Mouse (Mus musculus) heart, embryonic 10.5 days (tissue): ENCODE measurements around the gene Mgat4e. TPM values are rescaled to one million over a fixed set of nuclear protein-coding genes. Genes with fewer than 3 reads are reported as not detected.

Experiments
- DNase-seq: peaks from one replicate; pipeline ENCODE4 v3.0.0-alpha.2; 2017; ENCODE audit warnings: low spot score
- H3K27ac ChIP-seq: fragments of 300-500 bp; sonication (generic); 2 replicates; pipeline ENCODE4 v1.5.1; 2016; ENCODE audit warnings: mild to moderate bottlenecking
- H3K27me3 ChIP-seq: fragments of 300-500 bp; sonication (generic); 2 replicates; pipeline ENCODE4 v1.6.1; 2016; ENCODE audit warnings: mild to moderate bottlenecking; ENCODE audit not compliant: poor library complexity, insufficient read depth, severe bottlenecking
- H3K36me3 ChIP-seq: fragments of 300-500 bp; sonication (generic); 2 replicates; pipeline ENCODE4 v1.6.1; 2016; ENCODE audit warnings: mild to moderate bottlenecking, moderate library complexity
- H3K4me1 ChIP-seq: fragments of 300-500 bp; sonication (generic); 2 replicates; pipeline ENCODE4 v1.6.1; 2016; ENCODE audit warnings: mild to moderate bottlenecking
- H3K4me3 ChIP-seq: fragments of 300-500 bp; sonication (generic); 2 replicates; pipeline ENCODE4 v1.5.1; 2016; ENCODE audit warnings: mild to moderate bottlenecking, moderate library complexity
- H3K9me3 ChIP-seq: fragments of 300-500 bp; sonication (generic); 2 replicates; pipeline ENCODE4 v1.6.1; 2016; ENCODE audit warnings: mild to moderate bottlenecking, moderate library complexity
- WGBS: fragments of 180-500 bp; shearing (Covaris S2); methylation state at CpG from one replicate; pipeline ENCODE4 v1.1.7; 2016; 5-methylcytosine and 5-hydroxymethylcytosine counted together
- polyA plus RNA-seq: library from polyadenylated mRNA; unstranded; fragments of >200 nt; fragmentation: Nextera tagmentation; extraction: Ambion mirVana; gene quantifications from 2 replicates; pipeline ENCODE4 v1.2.1, GENCODE M21; 2016

The Mgat4e gene
- polyA plus RNA-seq, 1 experiment from 2014 or later = not detected

DNA sequence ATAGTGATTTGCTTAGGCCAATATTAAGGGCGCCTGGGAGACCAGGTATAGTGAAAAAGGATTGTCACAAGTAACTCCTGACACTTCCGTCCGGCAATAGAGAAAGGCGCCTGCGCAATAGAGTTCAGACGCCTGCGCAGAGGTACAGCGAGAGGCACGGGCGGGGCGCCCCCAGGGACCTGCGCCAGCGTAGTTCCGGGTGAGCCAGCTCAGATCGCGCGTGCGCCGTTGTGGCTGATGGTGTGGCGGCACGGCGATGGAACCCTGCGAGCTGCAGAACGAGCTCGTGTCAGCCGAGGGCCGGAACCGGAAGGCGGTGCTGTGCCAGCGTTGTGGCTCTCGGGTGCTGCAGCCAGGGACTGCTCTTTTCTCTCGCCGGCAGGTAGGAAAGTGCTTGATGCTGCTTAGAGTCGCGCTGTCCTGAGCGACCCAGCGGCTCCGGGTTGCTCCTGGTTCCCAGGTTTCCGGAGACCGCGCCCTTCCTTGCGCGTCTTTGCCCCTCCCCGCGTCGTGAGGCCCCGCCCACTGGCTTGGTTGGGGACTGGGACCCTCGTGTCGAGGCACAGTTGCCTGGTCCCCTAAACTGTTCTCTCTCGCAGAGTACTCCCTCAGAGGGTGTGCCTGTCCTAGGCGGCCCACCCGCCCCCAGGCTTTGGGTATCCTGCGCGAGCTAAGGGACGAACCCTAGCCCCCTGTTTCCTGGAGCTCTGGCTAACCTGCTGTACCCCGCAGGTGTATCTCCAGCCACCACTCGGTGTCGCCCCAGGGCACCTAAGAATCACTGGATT is 54.9 kb downstream of the Mgat4e start, which contains the start of gene Rabif:
TSS of gene Rabif (plus strand) at position 221 of the 788 bp plus-strand sequence.
- H3K4me3 ChIP-seq = peak within 1 kb of the TSS; percentile 82
- H3K4me1 ChIP-seq = peaks cover 9% of the 10 kb centered on the region; the same call in 1 of the 2 replicates
- peak within 1 kb of the TSS; percentile 94 for H3K27ac ChIP-seq
- WGBS = under 1% methylated on average over 58 of the region's 58 CpGs
- H3K27me3 ChIP-seq = no peaks in the 10 kb centered on the region
- DNase-seq = peak; percentile 99
- no peaks in the 10 kb centered on the region for H3K9me3 ChIP-seq
- H3K36me3 ChIP-seq = peaks cover 15% of the 10 kb centered on the region; the same call in 1 of the 2 replicates

DNA sequence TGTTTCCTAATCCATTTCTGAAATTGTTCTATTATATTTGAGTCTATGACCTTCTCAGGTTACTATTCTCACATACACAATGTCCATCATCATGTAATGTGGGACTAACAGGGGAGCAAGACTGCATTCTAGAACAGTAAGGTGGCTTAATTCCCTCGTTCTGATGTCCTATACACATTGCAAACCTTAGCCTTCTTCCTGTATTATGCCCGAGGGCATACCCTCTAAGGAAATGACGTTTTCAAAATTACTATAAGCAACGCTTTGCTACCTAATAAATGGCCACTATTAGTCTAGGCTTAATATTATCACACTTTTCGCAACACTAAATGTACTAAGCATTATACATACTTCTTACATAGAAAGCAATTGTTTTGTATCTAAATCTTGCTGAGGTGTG is 55.5 kb downstream of the Mgat4e start:
- H3K4me3 ChIP-seq = peak overlapping the region; percentile 82
- H3K4me1 ChIP-seq = peaks cover 9% of the 10 kb centered on the region; the same call in 1 of the 2 replicates
- peak overlapping the region; percentile 94 for H3K27ac ChIP-seq
- H3K9me3 ChIP-seq = no peaks in the 10 kb centered on the region
- DNase-seq = no peak
- 27% methylated on average over 5 of the region's 5 CpGs for WGBS
- peaks cover 22% of the 10 kb centered on the region for H3K36me3 ChIP-seq
- no peaks in the 10 kb centered on the region for H3K27me3 ChIP-seq

DNA sequence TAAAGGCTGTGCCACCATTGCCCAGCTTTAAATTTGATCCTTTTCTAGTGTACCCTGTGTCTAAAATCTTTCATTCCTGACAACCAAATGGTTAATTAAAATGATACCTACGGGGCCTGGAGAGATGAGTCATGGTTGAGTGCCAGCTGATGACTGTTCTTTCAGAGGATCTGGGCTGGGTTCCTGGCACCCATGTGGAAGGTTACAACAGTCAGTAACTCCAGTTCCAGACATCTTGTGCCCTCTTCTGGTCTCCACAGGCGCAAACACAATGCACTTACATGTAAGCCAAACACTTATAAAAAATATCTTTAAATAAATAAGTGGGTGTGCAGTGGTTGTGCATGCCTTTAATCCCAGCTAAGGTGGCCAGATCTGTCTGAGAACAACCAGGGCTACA is 56.0 kb downstream of the Mgat4e start:
- Histone ChIP-seq H3K27ac (peak overlapping the region; percentile 94), H3K27me3 (no peaks in the 10 kb centered on the region), H3K36me3 (peaks cover 22% of the 10 kb centered on the region), H3K9me3 (no peaks in the 10 kb centered on the region), H3K4me1 (peaks cover 9% of the 10 kb centered on the region; the same call in 1 of the 2 replicates), H3K4me3 (peak overlapping the region; percentile 82)
- 86% methylated on average over 2 of the region's 2 CpGs for WGBS
- DNase-seq = no peak

DNA sequence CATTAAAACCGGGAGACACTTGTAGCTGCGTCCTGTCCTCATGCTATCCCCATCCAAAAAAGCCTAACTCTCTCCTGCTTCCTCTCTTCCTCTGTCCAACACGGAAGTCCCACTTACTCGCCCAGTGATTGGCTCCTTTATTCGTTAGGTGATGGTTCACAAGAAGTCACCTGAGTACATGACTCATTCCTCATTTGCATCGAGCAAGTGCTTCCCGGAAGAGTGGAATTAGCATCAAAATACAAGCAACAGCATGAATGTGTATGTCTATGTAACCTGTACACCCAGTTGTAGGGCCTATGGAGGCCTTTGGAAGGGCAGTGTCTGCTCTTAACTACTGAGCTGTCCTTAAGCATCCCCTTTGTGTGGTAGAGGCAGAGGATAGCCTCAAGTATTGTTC is 57.2 kb downstream of the Mgat4e start:
- Histone ChIP-seq H3K27me3 (no peaks in the 10 kb centered on the region), H3K4me3 (no peak overlapping the region), H3K9me3 (no peaks in the 10 kb centered on the region), H3K27ac (no peak overlapping the region), H3K4me1 (peaks cover 9% of the 10 kb centered on the region; the same call in 1 of the 2 replicates), H3K36me3 (peaks cover 34% of the 10 kb centered on the region)
- 71% methylated on average over 7 of the region's 7 CpGs for WGBS
- no peak for DNase-seq

Other genes with a start within 250 kb of the Mgat4e start
- 8.5 and 16.0 TPM in 2 replicates for gene Ppfia4, start 216.8 kb downstream of the Mgat4e start, polyA plus RNA-seq
- gene Tmem183a, start 187.7 kb downstream of the Mgat4e start, polyA plus RNA-seq = 81.9 and 95.9 TPM in 2 replicates
- not detected in 2 replicates for gene 4933406M09Rik, start 163.7 kb downstream of the Mgat4e start, polyA plus RNA-seq
- 37.4 and 42.2 TPM in 2 replicates for gene Cyb5r1, start 144.1 kb downstream of the Mgat4e start, polyA plus RNA-seq
- 91.3 and 119 TPM in 2 replicates for gene Adipor1, start 134.3 kb downstream of the Mgat4e start, polyA plus RNA-seq
- gene Klhl12, start 94.2 kb downstream of the Mgat4e start, polyA plus RNA-seq = 23.8 and 25.1 TPM in 2 replicates
- 37.9 and 40.3 TPM in 2 replicates for gene Rabif, start 55.0 kb downstream of the Mgat4e start, polyA plus RNA-seq
- 28.9 and 42.5 TPM in 2 replicates for gene Kdm5b, start 10.5 kb upstream of the Mgat4e start, polyA plus RNA-seq
- 0.12 and 0.29 TPM in 2 replicates for gene Syt2, start 97.0 kb upstream of the Mgat4e start, polyA plus RNA-seq